Mouse (Mus musculus): ENCODE results near the gene Ints14. TPM values are rescaled to one million over a fixed set of nuclear protein-coding genes. Genes with fewer than 3 reads are reported as not detected.
"Not testable (repeated sequence)": the region's sequence is repeated elsewhere in the genome, so short reads cannot be mapped to it uniquely, and the experiment has no call there.

Ints14 gene
- total RNA-seq, 2 experiments from 2014 or later: 8.8 to 10.5 TPM

- no peak for ATAC-seq (replicated peaks; ENCODE audit: low FRiP score, poor library complexity, severe bottlenecking)
Measured at GRCm38 (mm10) chr9:65016241-65016977, 55.7 kb downstream of the Ints14 start.

DNA sequence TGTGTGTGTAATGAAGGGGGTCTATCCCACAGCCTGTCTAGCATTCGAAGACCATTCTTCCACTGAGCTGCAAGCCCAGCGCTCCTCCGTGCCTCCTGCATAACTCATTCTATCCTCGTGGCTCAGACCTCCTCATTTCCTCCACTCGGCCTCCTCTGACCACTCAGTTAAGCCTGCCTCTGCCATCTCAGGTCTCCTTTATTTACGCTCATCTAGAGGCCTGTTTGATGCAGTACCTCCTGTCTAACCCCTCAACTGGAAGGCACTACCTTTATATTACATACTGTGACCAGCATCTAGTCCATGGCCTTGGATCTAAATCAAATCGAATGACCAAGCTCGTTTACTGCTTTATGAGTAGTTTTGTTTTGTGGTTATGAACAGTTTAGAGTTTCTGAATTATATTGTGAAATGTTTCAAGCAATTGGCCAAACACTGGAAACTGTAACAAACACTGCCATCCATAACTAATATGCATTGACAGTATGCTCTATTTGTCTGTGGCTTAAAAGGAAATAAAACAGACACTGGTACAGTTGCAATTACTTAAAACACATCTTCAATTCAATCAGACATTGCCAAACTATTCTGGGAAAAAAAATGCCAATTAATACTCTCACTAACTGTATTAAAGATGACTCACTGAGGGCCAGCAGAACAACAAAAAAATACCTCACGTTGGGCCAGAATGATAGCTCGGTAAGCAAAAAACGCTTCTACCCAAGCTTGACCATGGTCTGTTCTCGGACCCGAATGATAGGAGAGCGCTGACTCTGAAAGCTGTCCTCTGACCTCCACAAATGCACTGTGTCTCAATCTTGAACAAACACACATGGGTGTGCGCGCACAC lies 56.5 kb downstream of the Ints14 start:
- ATAC-seq (replicated peaks; ENCODE audit: low FRiP score, poor library complexity, severe bottlenecking): no peak

- no peak for ATAC-seq (replicated peaks; ENCODE audit: low FRiP score, poor library complexity, severe bottlenecking)
Measured at GRCm38 (mm10) chr9:65017896-65018295, 57.2 kb downstream of the Ints14 start.

- peak; percentile 28 for ATAC-seq (replicated peaks; ENCODE audit: low FRiP score, poor library complexity, severe bottlenecking)
Measured at GRCm38 (mm10) chr9:65018588-65019121, 58.0 kb downstream of the Ints14 start.

- ATAC-seq (replicated peaks; ENCODE audit: low FRiP score, poor library complexity, severe bottlenecking): no peak
Measured at GRCm38 (mm10) chr9:65019146-65019545, 58.4 kb downstream of the Ints14 start.

GRCm38 (mm10) chr9:65020128-65020527 lies 59.4 kb downstream of the Ints14 start:
- no peak for ATAC-seq (replicated peaks; ENCODE audit: low FRiP score, poor library complexity, severe bottlenecking)

GRCm38 (mm10) chr9:65020991-65021886 lies 60.5 kb downstream of the Ints14 start, which contains the start of gene Hacd3:
Gene Hacd3, minus strand, starts transcription at chr9:65021693.
- ATAC-seq (replicated peaks; ENCODE audit: low FRiP score, poor library complexity, severe bottlenecking): peak; percentile 87

GRCm38 (mm10) chr9:65021887-65022579 lies 61.3 kb downstream of the Ints14 start:
- peak; percentile 35 for ATAC-seq (replicated peaks; ENCODE audit: low FRiP score, poor library complexity, severe bottlenecking)

- no peak for ATAC-seq (replicated peaks; ENCODE audit: low FRiP score, poor library complexity, severe bottlenecking)
Measured at GRCm38 (mm10) chr9:65022580-65023135, 62.0 kb downstream of the Ints14 start.

DNA sequence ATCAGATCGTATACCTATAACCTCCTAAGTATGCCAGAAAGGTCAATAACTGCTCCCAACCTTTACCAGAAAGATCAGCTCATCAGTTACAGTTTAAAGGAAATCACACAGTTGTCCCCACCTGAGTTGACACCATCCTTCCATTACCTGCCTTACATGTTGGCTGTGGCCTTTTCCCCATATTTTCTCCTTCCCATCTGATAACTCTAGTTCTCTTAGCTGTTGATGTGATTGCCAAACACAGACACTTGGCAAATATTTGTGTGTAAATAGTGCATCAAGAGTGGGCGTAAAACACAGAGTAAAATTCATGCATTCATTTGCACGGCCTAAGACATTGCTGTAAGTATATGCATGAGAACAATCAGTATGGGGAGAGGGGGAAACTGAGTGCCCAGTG lies 62.7 kb downstream of the Ints14 start:
- no peak for ATAC-seq (replicated peaks; ENCODE audit: low FRiP score, poor library complexity, severe bottlenecking)

DNA sequence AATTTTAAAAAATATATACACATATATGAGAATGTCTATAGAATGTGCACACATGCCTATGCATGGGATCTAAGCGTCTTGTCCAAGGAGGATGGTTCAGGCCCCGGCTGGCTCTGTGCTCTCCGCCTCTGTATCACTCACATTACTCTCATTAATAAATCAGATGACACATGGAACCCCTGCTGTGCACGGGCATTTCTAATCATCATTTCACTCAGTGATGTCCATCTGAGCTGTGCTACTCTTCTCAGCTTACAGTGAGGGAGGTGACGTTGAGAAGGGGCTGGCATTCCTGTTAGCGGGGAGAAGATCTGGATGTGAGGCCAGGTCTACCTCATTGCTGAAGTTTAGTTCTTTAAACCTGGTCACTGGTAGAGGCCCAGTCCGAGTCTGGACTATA lies 66.5 kb downstream of the Ints14 start:
- ATAC-seq (replicated peaks; ENCODE audit: low FRiP score, poor library complexity, severe bottlenecking): no peak

GRCm38 (mm10) chr9:65028313-65028712 lies 67.6 kb downstream of the Ints14 start:
- no peak for ATAC-seq (replicated peaks; ENCODE audit: low FRiP score, poor library complexity, severe bottlenecking)

DNA sequence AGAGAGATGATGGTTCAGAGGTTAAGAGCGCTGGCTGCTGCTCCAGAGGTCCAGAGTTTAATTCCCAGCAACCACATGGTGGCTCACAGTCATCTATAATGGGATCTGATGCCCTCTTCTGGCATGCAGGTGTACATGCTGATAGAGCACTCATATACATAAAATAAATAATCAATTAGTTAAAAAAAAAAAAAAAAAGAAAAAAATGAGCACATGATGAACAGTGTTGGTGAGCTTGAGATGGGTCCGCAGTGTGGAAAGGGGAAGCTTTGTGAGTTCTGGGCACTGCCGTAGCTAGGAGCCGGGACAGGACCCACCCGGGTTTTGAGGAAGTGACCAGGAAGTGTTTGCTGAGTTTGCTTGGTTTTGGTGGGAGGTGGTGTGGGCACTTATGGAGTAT lies 70.7 kb downstream of the Ints14 start:
- not testable (repeated sequence) for ATAC-seq (replicated peaks; ENCODE audit: low FRiP score, poor library complexity, severe bottlenecking)

DNA sequence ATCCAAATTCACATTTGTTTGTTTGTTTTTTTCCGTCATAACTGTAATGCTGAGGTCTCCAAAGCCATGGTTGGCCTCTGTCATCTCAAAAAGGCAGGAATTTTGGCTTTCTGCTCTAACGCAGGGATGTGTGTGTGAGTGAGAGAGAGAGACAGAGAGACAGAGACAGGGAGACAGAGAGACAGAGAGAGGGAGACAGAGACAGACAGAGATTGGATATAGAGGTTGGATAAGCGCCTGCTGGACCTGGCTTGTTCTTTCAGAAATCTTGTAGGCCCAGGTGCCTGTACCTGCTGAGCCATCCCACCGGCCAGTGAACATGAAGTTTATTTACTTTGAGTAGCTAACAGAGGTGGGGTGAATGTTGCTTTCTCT lies 71.2 kb downstream of the Ints14 start:
- peak; percentile 57 for ATAC-seq (replicated peaks; ENCODE audit: low FRiP score, poor library complexity, severe bottlenecking)

GRCm38 (mm10) chr9:65032269-65033108 lies 71.8 kb downstream of the Ints14 start, which contains the start of gene Dpp8:
Gene Dpp8, plus strand, starts transcription at chr9:65032414.
- peak; percentile 96 for ATAC-seq (replicated peaks; ENCODE audit: low FRiP score, poor library complexity, severe bottlenecking)

DNA sequence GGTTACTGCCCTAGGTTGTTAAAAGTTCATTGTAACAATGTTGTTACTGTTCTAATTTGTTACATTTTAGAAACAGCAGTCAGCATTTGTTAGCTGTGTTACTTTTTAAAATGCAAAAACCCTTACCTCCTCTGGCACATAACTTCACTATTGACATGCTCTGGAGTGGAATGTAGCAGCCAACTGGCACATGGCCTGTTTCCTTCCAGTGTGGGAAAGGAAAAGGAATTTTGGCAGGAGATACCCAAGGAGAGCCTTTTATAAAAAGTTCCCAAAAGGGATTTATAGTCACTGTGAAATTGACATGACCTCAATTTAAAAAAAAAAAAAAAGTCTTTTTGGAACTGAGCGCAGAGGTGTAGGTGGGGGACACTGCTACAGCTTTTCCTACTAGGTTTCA lies 75.8 kb downstream of the Ints14 start:
- no peak for ATAC-seq (replicated peaks; ENCODE audit: low FRiP score, poor library complexity, severe bottlenecking)
